Mouse (Mus musculus): ENCODE measurements around the gene Fance. TPM values are rescaled to one million over a fixed set of nuclear protein-coding genes. Genes with fewer than 3 reads are reported as not detected.
A peak's percentile ranks its signal among the peaks of the same experiment; 100 is the strongest.

Fance gene
- total and polyA plus RNA-seq, 2 experiments from 2014 or later = 26.1 to 33.4 TPM

DNA sequence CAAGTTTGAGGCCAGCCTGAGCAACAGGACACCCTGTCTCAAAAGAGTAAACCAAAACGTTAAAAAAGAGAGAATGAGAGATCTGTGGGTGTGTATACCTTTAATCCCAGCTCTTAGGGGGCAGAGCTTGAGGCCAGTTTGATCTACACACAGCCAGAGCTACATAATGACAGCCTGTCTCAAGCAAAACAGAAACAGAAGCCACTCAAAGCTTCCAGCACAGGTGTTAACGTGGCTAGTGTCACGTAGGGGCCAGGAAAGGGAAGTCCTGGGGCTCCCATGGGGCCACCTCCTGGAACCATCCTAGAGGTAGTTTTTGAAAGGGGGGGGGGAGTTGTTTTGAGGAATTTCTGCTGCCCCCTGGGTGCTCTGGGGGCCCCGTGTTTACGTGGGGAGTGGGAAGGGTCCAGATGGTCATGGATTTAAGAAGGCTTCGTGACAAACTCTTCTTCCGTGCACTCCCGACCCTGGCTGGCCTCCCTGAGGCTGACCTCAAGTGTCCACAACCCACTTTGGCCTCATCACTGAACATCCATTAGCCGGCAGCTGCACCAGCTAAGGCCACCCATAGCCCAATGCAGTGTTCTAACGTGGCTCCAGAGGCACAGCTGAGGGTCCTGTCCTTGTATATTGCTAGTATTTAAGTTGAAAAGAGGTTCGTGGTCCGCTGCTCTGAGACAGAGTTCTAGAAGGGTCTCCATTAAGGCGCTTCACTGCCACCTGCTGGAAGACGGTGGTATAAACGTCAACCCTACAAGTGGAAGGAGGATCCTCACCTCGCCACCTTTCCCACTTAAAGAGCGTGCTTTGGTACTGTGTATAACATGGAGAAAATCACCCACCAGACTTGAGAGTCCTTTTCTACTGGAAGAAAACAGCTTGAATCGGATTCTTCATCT lies 4.8 kb upstream of the Fance start:
- Histone ChIP-seq H3K9me3 (ENCODE audit: low read length) (no peaks in the 10 kb centered on the region), H3K4me1 (ENCODE audit: insufficient read depth, low read length) (no peaks in the 10 kb centered on the region), H3K4me2 (ENCODE audit: low read depth, low read length, poor library complexity, severe bottlenecking) (no peak overlapping the region), H3K27ac (ENCODE audit: low read depth, low read length) (no peak overlapping the region), H3K4me3 (ENCODE audit: low read depth, low read length) (no peak overlapping the region), H3K9ac (replicated peaks; ENCODE audit: low read length, poor library complexity, severe bottlenecking) (no peak overlapping the region), H3K36me3 (ENCODE audit: insufficient read depth, low read length) (no peaks in the 10 kb centered on the region), H3K27me3 (ENCODE audit: insufficient read depth, low read length) (no peaks in the 10 kb centered on the region)
- no peak for ATAC-seq (ENCODE audit: low FRiP score)
- 16% methylated on average over 18 of the region's 18 CpGs for WGBS
- peak; percentile 93 for DNase-seq (ENCODE audit: low spot score)
- TF ChIP-seq CTCF (IDR thresholded peaks at IDR 0.05) = peak; percentile 96

DNA sequence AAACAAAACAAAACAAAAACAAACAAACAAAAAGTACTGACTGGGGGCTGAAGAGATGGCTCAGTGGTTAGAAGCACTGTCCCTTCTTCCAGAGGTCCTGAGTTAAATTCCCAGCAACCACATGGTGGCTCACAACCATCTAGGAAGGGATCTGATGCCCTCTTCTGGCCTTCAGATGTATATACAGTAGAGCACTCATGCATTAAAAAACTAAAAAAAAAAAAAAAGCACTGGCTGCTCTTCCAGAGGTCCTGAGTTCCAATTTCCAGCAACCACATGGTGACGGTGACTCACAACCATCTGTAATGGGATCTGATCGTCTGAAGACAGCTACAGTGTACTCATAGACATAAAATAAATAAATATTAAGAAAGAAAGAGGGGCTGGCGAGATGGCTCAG lies 2.5 kb upstream of the Fance start:
- Histone ChIP-seq H3K4me2 (ENCODE audit: low read depth, low read length, poor library complexity, severe bottlenecking) (no peak overlapping the region), H3K9ac (replicated peaks; ENCODE audit: low read length, poor library complexity, severe bottlenecking) (no peak overlapping the region), H3K4me3 (ENCODE audit: low read depth, low read length) (no peak overlapping the region), H3K9me3 (ENCODE audit: low read length) (no peaks in the 10 kb centered on the region), H3K27me3 (ENCODE audit: insufficient read depth, low read length) (no peaks in the 10 kb centered on the region), H3K4me1 (ENCODE audit: insufficient read depth, low read length) (peaks cover 6% of the 10 kb centered on the region; the same call in 1 of the 2 replicates), H3K36me3 (ENCODE audit: insufficient read depth, low read length) (0 out of 2 replicates have a peak, but pooled peaks cover under 1% of the 10 kb centered on the region), H3K27ac (ENCODE audit: low read depth, low read length) (no peak overlapping the region)
- 72% methylated on average over 3 of the region's 3 CpGs for WGBS
- TF ChIP-seq CTCF (IDR thresholded peaks at IDR 0.05) = peak; percentile 23; the same call in 1 of the 2 replicates
- ATAC-seq (ENCODE audit: low FRiP score) = no peak
- DNase-seq (ENCODE audit: low spot score) = no peak

DNA sequence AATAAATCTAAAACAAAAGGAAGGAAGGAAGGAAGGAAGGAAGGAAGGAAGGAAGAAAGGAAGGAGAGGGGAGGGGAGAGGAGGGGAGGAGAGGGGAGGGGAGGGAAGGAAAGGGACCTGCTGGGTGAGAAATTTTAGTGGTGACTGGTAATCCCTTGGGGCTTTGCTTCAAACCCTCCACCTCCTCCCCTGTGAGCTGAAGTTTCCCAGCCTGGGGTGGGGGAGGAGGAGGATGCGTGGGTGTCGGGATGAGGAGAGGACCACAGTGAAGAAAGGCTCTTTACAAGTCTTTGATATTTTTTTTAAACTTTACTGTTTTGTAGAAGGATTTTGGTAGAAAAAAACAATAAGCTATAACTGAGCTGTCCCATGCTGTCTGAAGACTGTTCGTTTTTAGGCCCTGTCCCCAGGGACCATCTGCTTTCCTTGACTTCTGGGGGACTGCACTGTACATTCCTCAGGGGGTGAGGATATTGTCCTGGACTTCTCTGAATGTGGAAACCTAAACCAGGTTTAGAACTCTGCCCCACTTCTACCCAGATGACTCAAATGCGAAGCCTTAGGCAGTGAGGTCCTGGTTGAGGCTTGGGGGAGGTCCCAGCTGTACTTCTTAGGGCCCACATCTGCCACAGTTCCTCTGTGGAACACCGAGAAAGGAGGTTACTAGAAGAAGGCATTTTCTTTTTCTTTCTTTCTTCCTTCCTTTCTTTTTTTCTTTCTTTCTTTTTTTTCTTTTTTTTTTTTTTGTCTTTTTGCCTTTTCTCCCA lies 1.8 kb upstream of the Fance start:
- 75% methylated on average over 5 of the region's 5 CpGs for WGBS
- Histone ChIP-seq H3K4me1 (ENCODE audit: insufficient read depth, low read length) (peaks cover 6% of the 10 kb centered on the region; the same call in 1 of the 2 replicates), H3K9me3 (ENCODE audit: low read length) (no peaks in the 10 kb centered on the region), H3K27me3 (ENCODE audit: insufficient read depth, low read length) (no peaks in the 10 kb centered on the region), H3K36me3 (ENCODE audit: insufficient read depth, low read length) (0 out of 2 replicates have a peak, but pooled peaks cover 3% of the 10 kb centered on the region), H3K9ac (replicated peaks; ENCODE audit: low read length, poor library complexity, severe bottlenecking) (no peak overlapping the region), H3K4me3 (ENCODE audit: low read depth, low read length) (no peak overlapping the region), H3K4me2 (ENCODE audit: low read depth, low read length, poor library complexity, severe bottlenecking) (no peak overlapping the region), H3K27ac (ENCODE audit: low read depth, low read length) (no peak overlapping the region)
- no peak for DNase-seq (ENCODE audit: low spot score)
- no peak for ATAC-seq (ENCODE audit: low FRiP score)
- no peak for TF ChIP-seq CTCF (IDR thresholded peaks at IDR 0.05)

- Histone ChIP-seq H3K27ac (ENCODE audit: low read depth, low read length) (0 out of 2 replicates have a peak overlapping the region, but pooled peaks have one; percentile 85), H3K27me3 (ENCODE audit: insufficient read depth, low read length) (no peaks in the 10 kb centered on the region), H3K9ac (replicated peaks; ENCODE audit: low read length, poor library complexity, severe bottlenecking) (no peak overlapping the region), H3K36me3 (ENCODE audit: insufficient read depth, low read length) (peaks cover 12% of the 10 kb centered on the region; the same call in 1 of the 2 replicates), H3K4me3 (ENCODE audit: low read depth, low read length) (peak overlapping the region; percentile 77), H3K9me3 (ENCODE audit: low read length) (no peaks in the 10 kb centered on the region), H3K4me1 (ENCODE audit: insufficient read depth, low read length) (peaks cover 6% of the 10 kb centered on the region; the same call in 1 of the 2 replicates), H3K4me2 (ENCODE audit: low read depth, low read length, poor library complexity, severe bottlenecking) (peak overlapping the region; percentile 88)
- WGBS = 27% methylated on average over 16 of the region's 17 CpGs
- peak; percentile 8; the same call in 1 of the 2 replicates for ATAC-seq (ENCODE audit: low FRiP score)
- DNase-seq (ENCODE audit: low spot score) = no peak
- TF ChIP-seq CTCF (IDR thresholded peaks at IDR 0.05) = peak; percentile 58
These were observed 797 bp upstream of the Fance start for GRCm38 (mm10) chr17:28312232-28313211.

- ATAC-seq (ENCODE audit: low FRiP score) = peak; percentile 61
- TF ChIP-seq CTCF (IDR thresholded peaks at IDR 0.05) = no peak
- Histone ChIP-seq H3K36me3 (ENCODE audit: insufficient read depth, low read length) (peaks cover 19% of the 10 kb centered on the region; the same call in 1 of the 2 replicates), H3K4me2 (ENCODE audit: low read depth, low read length, poor library complexity, severe bottlenecking) (peak overlapping the region; percentile 88), H3K4me3 (ENCODE audit: low read depth, low read length) (peak overlapping the region; percentile 77), H3K27ac (ENCODE audit: low read depth, low read length) (peak overlapping the region; percentile 85), H3K9ac (replicated peaks; ENCODE audit: low read length, poor library complexity, severe bottlenecking) (peak overlapping the region; percentile 84), H3K4me1 (ENCODE audit: insufficient read depth, low read length) (peaks cover 6% of the 10 kb centered on the region; the same call in 1 of the 2 replicates), H3K27me3 (ENCODE audit: insufficient read depth, low read length) (no peaks in the 10 kb centered on the region), H3K9me3 (ENCODE audit: low read length) (no peaks in the 10 kb centered on the region)
- 3% methylated on average over 11 of the region's 11 CpGs for WGBS
- DNase-seq (ENCODE audit: low spot score) = peak; percentile 63
These were observed 534 bp downstream of the Fance start for GRCm38 (mm10) chr17:28313880-28314225.
